Mouse (Mus musculus) stomach, embryonic 14.5 days (tissue): Measurements from ENCODE around the gene 1600002K03Rik. TPM values are rescaled to one million over a fixed set of nuclear protein-coding genes. Genes with fewer than 3 reads are reported as not detected.

Experiments
- ATAC-seq: fragments of 200-750 bp; cut with Nextera tagmentation; 2 replicates; pipeline ENCODE4 v1.8.0; 2017; ENCODE audit warnings: low read depth, moderate TSS enrichment; ENCODE audit not compliant: insufficient number of reproducible peaks, insufficient read depth, low FRiP score
- H3K27ac ChIP-seq: fragments of 300-500 bp; sonication (generic); 2 replicates; pipeline ENCODE4 v1.5.1; 2014; ENCODE audit warnings: mild to moderate bottlenecking, low read length, moderate library complexity, mixed read lengths
- H3K27me3 ChIP-seq: fragments of 300-500 bp; sonication (generic); 2 replicates; pipeline ENCODE4 v1.6.1; 2014; ENCODE audit warnings: low read length, control low read depth, mixed read lengths; ENCODE audit not compliant: control insufficient read depth, insufficient read depth
- H3K36me3 ChIP-seq: fragments of 300-500 bp; sonication (generic); 2 replicates; pipeline ENCODE4 v1.6.1; 2014; ENCODE audit warnings: mild to moderate bottlenecking, control low read depth, low read length, moderate library complexity, mixed read lengths; ENCODE audit not compliant: control insufficient read depth, insufficient read depth
- H3K4me1 ChIP-seq: fragments of 300-500 bp; sonication (generic); 2 replicates; pipeline ENCODE4 v1.6.1; 2014; ENCODE audit warnings: low read length, control low read depth, mixed read lengths; ENCODE audit not compliant: control insufficient read depth, insufficient read depth
- H3K4me2 ChIP-seq: fragments of 300-500 bp; sonication (generic); replicated peaks from 2 replicates; pipeline ENCODE4 v1.6.1; 2014; ENCODE audit warnings: low read depth, low read length, control low read depth
- H3K4me3 ChIP-seq: fragments of 300-500 bp; sonication (generic); 2 replicates; pipeline ENCODE4 v1.5.1; 2014; ENCODE audit warnings: low read depth, low read length, control low read depth
- H3K9ac ChIP-seq: fragments of 300-500 bp; sonication (generic); replicated peaks from 2 replicates; pipeline ENCODE4 v1.6.1; 2014; ENCODE audit warnings: low read depth, mild to moderate bottlenecking, control low read depth, low read length, moderate library complexity, mixed read lengths
- H3K9me3 ChIP-seq: fragments of 300-500 bp; sonication (generic); 2 replicates; pipeline ENCODE4 v1.6.1; 2016; ENCODE audit warnings: low read depth, low read length, control low read depth; ENCODE audit not compliant: control insufficient read depth
- WGBS: fragments of 180-500 bp; shearing (Covaris S2); extraction: QIAGEN DNeasy Blood & Tissue Kit; methylation state at CpG from one replicate; pipeline ENCODE4 v1.1.7; 2014; 5-methylcytosine and 5-hydroxymethylcytosine counted together
- polyA plus RNA-seq: library from polyadenylated mRNA; unstranded; fragments of >200 nt; fragmentation: Nextera tagmentation; extraction: Ambion mirVana; gene quantifications from 2 replicates; pipeline ENCODE4 v1.2.1, GENCODE M21; 2014

1600002K03Rik gene
- polyA plus RNA-seq, 1 experiment from 2014 or later = 13.9 TPM

DNA sequence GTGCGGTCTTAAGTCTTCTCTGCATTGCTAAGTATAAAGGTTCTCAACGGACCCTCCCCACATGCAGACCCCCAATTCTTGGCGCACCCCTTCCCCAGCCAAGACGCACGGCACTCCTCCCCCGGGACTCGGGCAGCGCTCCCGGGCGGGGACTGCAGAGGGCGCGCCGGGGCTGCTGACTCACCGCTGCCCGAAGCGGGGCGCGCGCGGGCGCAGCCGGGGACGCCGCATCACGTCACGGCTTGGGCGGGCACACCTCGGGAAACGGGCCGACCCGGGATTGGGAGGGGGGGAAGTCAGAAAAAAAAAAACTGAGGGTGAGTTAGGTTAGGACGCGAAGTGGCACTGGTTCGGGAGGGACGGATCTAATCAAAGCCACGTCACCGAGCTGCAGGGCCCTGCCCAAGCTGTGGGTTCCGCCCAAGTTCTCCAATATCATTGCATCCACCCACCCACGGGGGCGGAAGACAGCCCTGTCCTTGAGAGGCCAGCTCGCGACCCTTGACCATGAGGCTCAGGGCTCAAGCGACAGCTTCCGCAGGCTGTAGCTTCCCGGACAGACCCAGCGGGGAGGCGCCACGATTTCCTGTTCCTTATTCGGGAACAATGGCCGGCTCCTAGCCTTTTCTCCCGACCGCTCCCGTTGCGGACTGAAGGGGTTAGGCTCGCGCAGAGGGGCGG lies 24.0 kb upstream of the 1600002K03Rik start:
- Histone ChIP-seq H3K4me3 (peak overlapping the region; percentile 67), H3K36me3 (peaks cover 47% of the 10 kb centered on the region), H3K27ac (peak overlapping the region; percentile 100), H3K4me2 (peak overlapping the region; percentile 46), H3K27me3 (no peaks in the 10 kb centered on the region), H3K9ac (peak overlapping the region; percentile 90), H3K9me3 (no peaks in the 10 kb centered on the region), H3K4me1 (peaks cover 41% of the 10 kb centered on the region)
- under 1% methylated on average over 57 of the region's 57 CpGs for WGBS
- ATAC-seq = peak; percentile 42

DNA sequence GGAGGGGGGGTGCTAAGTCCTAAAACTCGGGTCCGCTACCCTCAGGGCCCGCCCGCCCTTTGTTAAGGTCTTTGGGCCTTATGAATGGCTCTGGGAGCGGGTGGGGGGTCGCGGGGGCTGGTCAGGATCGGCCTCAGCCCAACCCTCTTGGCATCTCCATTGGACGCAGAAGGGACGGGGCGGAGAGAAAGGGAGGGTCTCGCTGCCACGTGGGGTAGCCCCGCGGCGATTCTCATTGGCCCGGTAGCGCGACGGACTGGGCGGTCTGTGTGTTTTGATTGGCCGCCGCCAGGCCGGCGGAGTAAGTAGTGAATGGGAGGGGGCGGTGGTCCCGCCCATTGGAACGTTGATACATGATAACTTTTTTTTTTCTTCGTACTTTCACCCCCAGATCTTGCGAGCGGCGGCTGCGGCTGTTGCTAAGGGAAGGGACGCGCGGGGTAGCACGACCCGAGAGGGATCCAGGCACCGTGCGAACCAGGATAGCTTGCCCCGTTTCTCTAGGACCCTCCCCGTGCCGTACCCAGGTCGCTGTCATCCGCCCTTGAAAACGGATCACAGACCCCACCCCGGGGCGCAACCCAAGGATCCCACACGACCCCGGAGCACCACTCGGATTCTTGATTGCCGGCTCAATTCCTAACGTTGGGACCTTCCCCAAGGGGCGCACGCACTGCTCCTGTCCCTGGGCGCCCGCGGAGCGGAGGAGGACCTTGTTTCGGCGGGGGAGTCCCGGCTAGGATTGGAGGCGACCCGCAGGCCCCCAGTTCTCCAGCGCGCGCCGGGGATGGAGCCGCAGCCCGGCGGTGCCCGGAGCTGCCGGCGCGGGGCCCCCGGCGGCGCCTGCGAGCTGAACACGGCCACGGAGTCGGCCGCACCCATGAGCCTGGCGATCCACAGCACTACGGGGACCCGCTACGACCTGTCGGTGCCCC lies 23.2 kb upstream of the 1600002K03Rik start:
- under 1% methylated on average over 87 of the region's 88 CpGs for WGBS
- no peaks in the 10 kb centered on the region for H3K27me3 ChIP-seq
- H3K27ac ChIP-seq = peak overlapping the region; percentile 100
- peaks cover 48% of the 10 kb centered on the region for H3K36me3 ChIP-seq
- H3K4me1 ChIP-seq = peaks cover 44% of the 10 kb centered on the region
- peak overlapping the region; percentile 94 for H3K4me2 ChIP-seq
- H3K9me3 ChIP-seq = no peaks in the 10 kb centered on the region
- peak overlapping the region; percentile 67 for H3K4me3 ChIP-seq
- ATAC-seq = peak; percentile 79
- H3K9ac ChIP-seq = peak overlapping the region; percentile 92

- WGBS = under 1% methylated on average over 61 of the region's 71 CpGs
- no peaks in the 10 kb centered on the region for H3K9me3 ChIP-seq
- H3K4me1 ChIP-seq = peaks cover 47% of the 10 kb centered on the region
- ATAC-seq = no peak
- peak overlapping the region; percentile 94 for H3K4me2 ChIP-seq
- H3K27ac ChIP-seq = peak overlapping the region; percentile 93
- peak overlapping the region; percentile 92 for H3K9ac ChIP-seq
- H3K36me3 ChIP-seq = peaks cover 48% of the 10 kb centered on the region
- H3K4me3 ChIP-seq = peak overlapping the region; percentile 67
- H3K27me3 ChIP-seq = no peaks in the 10 kb centered on the region
Observed at GRCm38 (mm10) chr10:80150226-80151210, 22.2 kb upstream of the 1600002K03Rik start.

DNA sequence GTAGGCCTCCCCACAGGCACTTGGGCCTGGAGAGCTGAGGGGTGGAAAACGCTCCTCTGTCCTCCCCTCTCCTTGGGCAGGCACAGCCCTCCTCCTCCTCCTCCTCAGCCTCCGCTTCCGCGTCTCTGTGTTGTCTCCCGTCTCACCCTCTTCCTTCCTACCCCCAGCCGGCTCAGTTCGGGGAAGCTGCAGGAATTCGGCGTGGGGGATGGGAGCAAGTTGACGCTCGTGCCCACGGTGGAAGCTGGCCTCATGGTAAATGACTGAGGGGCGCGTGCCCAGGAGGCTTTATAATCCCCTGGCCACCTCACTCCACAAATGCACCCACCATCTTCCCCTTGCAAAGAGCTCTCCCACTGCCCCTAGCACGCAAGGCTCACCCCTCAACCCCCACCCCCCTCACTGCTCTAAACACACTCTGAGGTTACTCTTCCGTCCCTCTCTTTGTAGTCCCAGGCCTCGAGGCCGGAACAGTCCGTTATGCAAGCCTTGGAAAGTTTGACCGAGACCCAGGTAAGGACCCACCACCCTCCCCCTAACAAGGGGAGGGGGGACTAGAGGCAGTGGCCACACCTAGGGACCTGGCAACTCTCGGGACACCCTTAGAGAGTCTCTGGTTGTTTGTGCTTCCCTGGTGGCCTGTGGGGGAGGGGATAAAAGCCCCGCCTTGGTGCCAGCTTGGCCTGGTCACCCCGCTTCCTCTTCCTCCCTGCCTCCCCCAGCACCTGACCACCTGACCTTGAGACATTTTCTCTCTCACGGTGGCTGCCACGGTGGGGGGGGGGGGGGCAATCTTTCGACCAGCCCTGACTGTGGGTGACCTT lies 21.3 kb upstream of the 1600002K03Rik start:
- peaks cover 51% of the 10 kb centered on the region for H3K36me3 ChIP-seq
- ATAC-seq = no peak
- H3K9ac ChIP-seq = peak overlapping the region; percentile 92
- peaks cover 47% of the 10 kb centered on the region for H3K4me1 ChIP-seq
- WGBS = under 1% methylated on average over 25 of the region's 26 CpGs
- no peaks in the 10 kb centered on the region for H3K27me3 ChIP-seq
- H3K27ac ChIP-seq = peak overlapping the region; percentile 93
- H3K9me3 ChIP-seq = no peaks in the 10 kb centered on the region
- peak overlapping the region; percentile 94 for H3K4me2 ChIP-seq
- peak overlapping the region; percentile 67 for H3K4me3 ChIP-seq

GRCm38 (mm10) chr10:80152071-80152872 lies 20.5 kb upstream of the 1600002K03Rik start:
- Histone ChIP-seq H3K9ac (peak overlapping the region; percentile 92), H3K9me3 (no peaks in the 10 kb centered on the region), H3K4me3 (peak overlapping the region; percentile 67), H3K27ac (peak overlapping the region; percentile 93), H3K27me3 (no peaks in the 10 kb centered on the region), H3K4me1 (peaks cover 46% of the 10 kb centered on the region), H3K4me2 (peak overlapping the region; percentile 94), H3K36me3 (peaks cover 59% of the 10 kb centered on the region)
- 4% methylated on average over 15 of the region's 15 CpGs for WGBS
- ATAC-seq = no peak

- Histone ChIP-seq H3K27me3 (no peaks in the 10 kb centered on the region), H3K27ac (peak overlapping the region; percentile 93), H3K9me3 (no peaks in the 10 kb centered on the region), H3K4me3 (peak overlapping the region; percentile 67), H3K4me2 (peak overlapping the region; percentile 94), H3K36me3 (peaks cover 64% of the 10 kb centered on the region), H3K9ac (peak overlapping the region; percentile 92), H3K4me1 (peaks cover 48% of the 10 kb centered on the region)
- WGBS = 6% methylated on average over 3 of the region's 3 CpGs
- ATAC-seq = no peak
Observed at GRCm38 (mm10) chr10:80152873-80153260, 19.9 kb upstream of the 1600002K03Rik start.

GRCm38 (mm10) chr10:80153713-80154112 lies 19.0 kb upstream of the 1600002K03Rik start:
- H3K9me3 ChIP-seq = no peaks in the 10 kb centered on the region
- peaks cover 56% of the 10 kb centered on the region for H3K4me1 ChIP-seq
- no peak overlapping the region for H3K9ac ChIP-seq
- peak overlapping the region; percentile 93; the same call in 1 of the 2 replicates for H3K27ac ChIP-seq
- peaks cover 64% of the 10 kb centered on the region for H3K36me3 ChIP-seq
- no peaks in the 10 kb centered on the region for H3K27me3 ChIP-seq
- 0 out of 2 replicates have a peak overlapping the region, but pooled peaks have one; percentile 67 for H3K4me3 ChIP-seq
- ATAC-seq = no peak
- 73% methylated on average over 19 of the region's 19 CpGs for WGBS
- H3K4me2 ChIP-seq = 0 out of 2 replicates have a peak overlapping the region, but pooled peaks have one; percentile 94
